Mouse (Mus musculus) right cerebral cortex, adult 2 months (tissue): ENCODE measurements around the gene Pde8a.

Experiments
- DNase-seq, 2 experiments: peaks; one replicate each; pipeline ENCODE4 v3.0.0; 2021 to 2022; ENCODE audit warnings: low spot score in 2 of 2

Pde8a gene

GRCm38 (mm10) chr7:81337785-81338521 lies 124.6 kb downstream of the Pde8a start:
- DNase-seq, result no peak

DNA sequence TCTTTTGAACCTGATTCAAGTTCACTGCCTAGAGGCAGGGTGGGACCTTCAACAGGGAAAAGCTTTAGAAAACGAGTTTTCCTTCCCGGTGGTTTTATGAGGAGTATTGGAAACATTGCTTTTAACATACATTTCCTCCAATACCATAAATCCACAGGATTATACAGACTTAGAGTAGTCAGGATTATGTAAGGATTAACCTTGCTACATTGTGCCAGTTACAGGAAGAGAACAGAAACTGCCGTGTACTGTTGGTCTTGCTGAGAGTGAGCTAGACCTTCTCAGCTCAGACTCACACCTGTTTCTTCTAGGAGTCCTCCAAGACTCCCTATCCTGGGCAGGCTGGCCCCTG lies 125.1 kb downstream of the Pde8a start:
- no peak for DNase-seq

- DNase-seq, result peak; percentile 46 to 57
Observed at GRCm38 (mm10) chr7:81339783-81340182, 126.4 kb downstream of the Pde8a start.

GRCm38 (mm10) chr7:81341563-81341962 lies 128.2 kb downstream of the Pde8a start:
- DNase-seq, result no peak

- no peak for DNase-seq
Observed at GRCm38 (mm10) chr7:81342356-81343094, 129.1 kb downstream of the Pde8a start.

- no peak for DNase-seq
Observed at GRCm38 (mm10) chr7:81343316-81343715, 129.9 kb downstream of the Pde8a start.

GRCm38 (mm10) chr7:81343831-81344230 lies 130.4 kb downstream of the Pde8a start:
- peak in 1 of 2 experiments; percentile 20 for DNase-seq

- peak; percentile 96 to 98 for DNase-seq
Observed at GRCm38 (mm10) chr7:81344544-81345446, 131.4 kb downstream of the Pde8a start, which contains the start of gene Rps17. Rps17 (minus strand) TSS chr7:81345254.

GRCm38 (mm10) chr7:81345447-81346170 lies 132.2 kb downstream of the Pde8a start:
- DNase-seq, result no peak

DNA sequence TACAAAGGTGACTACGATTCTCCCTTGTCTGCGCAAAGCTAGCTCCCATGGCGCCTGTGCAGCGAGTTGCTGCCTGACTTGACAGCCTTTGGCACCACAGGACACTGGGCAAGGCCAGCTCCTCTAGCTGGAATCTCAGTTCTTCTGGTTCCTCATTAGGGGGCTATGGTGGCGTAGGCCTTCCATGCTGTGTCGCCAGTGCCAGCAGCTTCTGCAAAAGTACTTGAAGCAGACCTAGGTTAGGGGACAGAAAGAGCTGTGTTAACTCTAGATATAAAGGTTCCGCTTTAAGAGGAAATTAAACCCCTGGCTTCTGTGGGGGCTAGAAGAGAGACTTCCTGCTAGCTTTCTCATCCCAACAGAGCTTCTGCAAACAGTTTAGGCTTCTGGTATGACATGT lies 134.8 kb downstream of the Pde8a start:
- DNase-seq, result no peak

DNA sequence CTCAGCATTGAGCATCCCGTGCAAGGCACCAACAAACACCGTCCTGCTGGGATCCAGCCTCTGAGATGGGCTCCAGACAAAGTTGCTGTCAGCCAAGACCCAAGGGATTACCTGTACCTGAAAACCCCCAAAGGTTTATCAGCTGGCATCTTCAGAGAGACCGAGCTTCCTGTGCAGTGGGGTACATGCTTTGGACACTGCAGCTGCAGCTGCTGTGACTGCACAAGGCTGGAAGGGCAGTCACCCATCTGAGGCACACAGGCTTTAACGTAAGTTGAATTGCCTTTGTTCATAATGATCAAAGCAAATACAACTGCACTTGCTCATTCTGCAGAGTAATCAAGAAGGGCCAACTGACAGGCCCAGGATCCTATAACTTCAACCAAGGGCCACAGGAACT lies 138.4 kb downstream of the Pde8a start:
- DNase-seq, result no peak

GRCm38 (mm10) chr7:81355746-81356145 lies 142.3 kb downstream of the Pde8a start:
- no peak for DNase-seq

DNA sequence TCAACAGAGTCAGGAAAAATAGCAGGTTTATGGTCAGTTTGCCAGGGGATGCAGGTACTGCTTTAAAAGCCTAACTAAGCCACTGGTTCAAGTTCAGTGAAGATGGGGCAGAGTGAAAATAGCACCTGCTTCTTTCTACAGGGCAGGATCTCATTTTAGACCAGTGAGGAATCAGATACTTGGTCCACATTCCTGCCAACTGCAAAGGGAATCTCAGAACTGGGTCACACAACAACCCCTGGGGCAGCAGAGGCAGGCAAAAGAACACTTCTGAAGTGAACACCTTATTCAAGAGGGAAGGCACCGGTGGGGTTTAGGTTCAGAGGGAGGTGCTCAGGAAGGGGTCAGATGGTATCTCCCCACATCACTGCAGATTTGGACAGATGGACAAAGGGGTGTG lies 143.0 kb downstream of the Pde8a start:
- no peak for DNase-seq

- DNase-seq, result no peak
Observed at GRCm38 (mm10) chr7:81356975-81357374, 143.6 kb downstream of the Pde8a start.

DNA sequence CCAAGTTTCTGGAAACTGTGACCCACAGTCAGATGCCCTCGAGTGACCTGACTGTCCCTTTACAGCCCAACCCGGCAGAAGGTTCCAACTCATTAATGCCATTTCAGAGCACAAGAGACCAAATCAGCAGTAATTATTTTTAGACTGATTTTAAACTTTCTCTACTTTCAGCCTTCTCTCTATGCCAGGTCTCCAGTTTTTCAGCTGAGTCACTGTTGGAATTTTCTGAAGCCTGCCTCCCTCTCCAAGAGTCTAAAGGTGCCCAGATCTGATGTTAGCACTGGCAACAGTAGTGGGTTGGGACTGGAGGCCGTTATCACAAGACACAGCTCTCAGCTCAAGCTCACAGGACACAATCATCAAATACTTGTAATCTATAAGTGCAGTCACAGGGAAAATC lies 154.6 kb downstream of the Pde8a start:
- DNase-seq, result no peak

DNA sequence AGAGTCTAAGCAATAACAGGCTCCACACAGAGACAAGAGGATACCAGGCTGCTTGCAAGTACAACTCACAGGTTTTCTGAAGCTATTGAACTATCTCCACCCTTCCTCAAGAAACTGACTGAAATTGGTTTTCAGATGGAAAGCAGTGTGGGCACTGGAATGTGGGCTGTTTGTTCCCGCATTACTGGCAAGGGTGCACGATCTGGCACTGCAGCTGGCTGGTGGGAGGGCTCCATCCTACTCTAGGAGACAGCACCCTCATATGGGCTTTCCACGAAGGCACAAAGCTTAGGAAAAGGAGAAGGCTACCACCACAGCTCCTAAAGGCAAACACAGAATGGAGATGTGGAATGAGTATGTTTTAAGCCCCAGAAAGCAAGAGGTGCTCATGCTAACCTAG lies 156.3 kb downstream of the Pde8a start:
- peak; percentile 80 to 83 for DNase-seq

GRCm38 (mm10) chr7:81371811-81372210 lies 158.4 kb downstream of the Pde8a start:
- DNase-seq, result peak in 1 of 2 experiments; percentile 31

DNA sequence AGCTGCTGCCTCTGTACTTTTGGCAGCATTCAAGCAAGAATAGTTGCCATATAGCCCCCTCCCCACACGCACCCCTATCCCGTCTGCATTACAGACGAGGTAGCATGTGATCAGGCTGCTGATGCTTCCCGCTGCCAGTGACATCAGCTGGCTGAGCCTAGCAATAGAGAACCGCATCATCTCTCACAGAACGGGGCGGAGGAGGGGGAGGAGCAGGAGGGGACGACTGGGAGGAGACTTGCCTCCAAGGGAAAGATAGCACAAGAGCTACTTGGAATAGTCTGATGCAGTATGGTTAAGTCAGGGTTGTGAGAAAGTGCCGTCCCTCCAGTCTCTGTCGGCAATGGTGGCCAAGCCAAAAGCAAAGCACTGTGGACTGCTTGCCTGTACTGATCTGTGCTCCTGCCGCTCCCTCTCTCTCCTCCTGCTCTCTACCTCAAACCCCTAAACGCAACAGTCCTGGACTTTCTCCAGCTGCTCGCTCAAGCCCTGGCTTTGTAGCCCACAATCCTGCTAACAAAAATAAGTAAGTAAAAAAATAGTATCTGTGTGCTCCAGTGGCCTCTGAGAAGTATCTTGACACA lies 159.0 kb downstream of the Pde8a start:
- peak; percentile 80 to 81 for DNase-seq

GRCm38 (mm10) chr7:81379363-81379762 lies 166.0 kb downstream of the Pde8a start:
- no peak for DNase-seq
